Comparison of ENCODE assay signal across 8 mouse cellular contexts in genomic region chr7:46881941-46882340, GRCm38 (mm10). TPM values are rescaled to one million over a fixed set of nuclear protein-coding genes. Genes with fewer than 3 reads are reported as not detected.
"Had no signal": no experiment of that assay in that cellular context is flagged by ENCODE, and none has a peak within 500 bp of the region (broad histone marks: within the 10 kb centered on the region; RNA-seq: fewer than 3 reads in every experiment).

No protein-coding gene starts in this region.

RNA-seq across cellular contexts. Expression of gene Ldhc, which starts 20.9 kb away (rescaled TPM):
- polyA plus RNA-seq: neural tube, embryonic 13.5 days; small intestine, adult 2 months; spleen, adult 2 months; stomach, embryonic 14.5 days; stomach, embryonic 16.5 days; stomach, postnatal 0 days; thymus, postnatal 0 days; urinary bladder, adult 2 months had no signal
